Mouse (Mus musculus): Measurements from ENCODE around the gene Fes.

The Fes gene

DNA sequence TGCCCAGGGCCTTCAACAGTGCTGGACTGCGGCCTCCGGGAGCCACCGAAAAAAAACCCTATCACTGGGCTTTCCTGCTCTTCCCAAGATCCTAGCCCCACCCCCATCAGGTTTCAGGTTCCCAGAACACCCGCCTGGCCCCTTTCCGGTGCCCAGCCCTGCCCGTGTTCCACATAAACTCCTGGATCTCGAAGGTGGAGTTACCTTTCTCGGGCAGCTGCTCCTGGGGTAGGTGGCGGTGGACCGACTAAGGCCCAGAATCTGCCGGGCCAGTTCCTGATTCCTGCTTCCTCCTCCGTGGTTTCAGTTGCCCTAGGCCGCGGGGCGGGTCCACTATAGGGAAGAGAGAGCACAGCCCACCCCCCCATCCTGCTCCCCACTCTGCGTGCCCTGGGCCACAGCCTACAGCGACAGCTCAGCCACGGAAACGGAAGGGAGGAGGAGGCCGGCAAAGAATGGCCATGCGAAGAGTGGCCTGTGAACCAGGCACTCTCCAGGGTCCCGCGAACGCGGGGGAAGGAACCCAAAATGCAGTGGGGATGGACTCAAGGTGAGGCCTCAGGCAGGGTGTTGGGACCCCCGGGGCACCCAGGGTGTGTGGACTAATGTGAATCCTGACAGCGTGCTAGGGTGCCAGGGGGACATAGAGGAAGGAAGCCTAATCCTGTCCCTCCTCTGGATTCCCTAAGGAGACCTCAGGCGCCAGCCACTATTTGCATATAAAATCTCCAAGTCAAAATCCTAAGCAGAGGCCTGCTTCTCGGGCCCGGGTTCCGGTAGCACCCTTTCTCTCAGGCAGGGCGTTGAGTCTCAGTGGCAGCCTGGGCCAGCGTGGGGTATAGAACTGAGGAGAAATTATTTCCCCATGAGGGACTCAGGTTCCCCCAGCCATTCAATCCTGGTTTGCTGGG lies at the start of gene Fes:
TSS of gene Fes (minus strand) at position 314 of the 911 bp plus-strand sequence.
- peak; percentile 71 for DNase-seq (ENCODE audit: low read depth)

DNA sequence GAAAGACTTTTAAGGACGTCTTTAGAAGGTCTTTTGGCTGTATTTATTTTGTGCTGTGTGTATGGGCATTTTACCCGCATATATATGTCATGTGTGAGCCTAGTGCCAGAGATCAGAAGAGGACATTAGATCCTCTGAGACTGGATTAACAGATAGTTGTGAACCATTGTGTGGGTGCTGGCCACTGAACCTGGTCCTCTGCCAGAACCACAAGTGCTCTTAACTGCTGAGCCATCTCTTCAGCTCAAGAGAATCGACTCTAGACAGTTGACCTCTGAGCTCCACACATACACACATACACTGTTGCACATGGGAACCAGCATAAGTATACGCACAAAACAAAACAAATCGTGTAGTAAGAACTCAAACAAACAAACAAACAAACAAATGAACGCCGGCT lies 48.8 kb upstream of the Fes start:
- no peak for DNase-seq (ENCODE audit: low read depth)

- DNase-seq (ENCODE audit: low read depth): peak; percentile 57
These were observed 47.8 kb upstream of the Fes start for GRCm38 (mm10) chr7:80435594-80435993.

DNA sequence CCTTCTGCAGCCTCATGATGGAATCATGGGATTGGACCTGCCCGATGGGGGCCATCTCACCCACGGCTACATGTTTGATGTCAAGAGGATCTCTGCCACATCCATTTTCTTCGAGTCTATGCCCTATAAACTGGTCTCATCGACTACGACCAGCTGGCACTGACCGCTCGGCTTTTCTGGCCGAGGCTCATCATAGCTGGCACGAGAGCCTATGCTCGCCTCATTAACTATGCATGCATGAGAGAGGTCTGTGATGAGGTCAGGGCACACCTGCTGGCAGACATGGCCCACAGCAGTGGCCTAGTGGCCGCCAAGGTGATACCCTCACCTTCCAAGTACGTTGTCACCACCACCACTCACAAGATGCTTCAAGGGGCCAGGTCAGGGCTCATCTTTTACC lies 41.9 kb upstream of the Fes start:
- no peak for DNase-seq (ENCODE audit: low read depth)

- DNase-seq (ENCODE audit: low read depth): no peak
These were observed 40.0 kb upstream of the Fes start for GRCm38 (mm10) chr7:80427730-80428129.

DNA sequence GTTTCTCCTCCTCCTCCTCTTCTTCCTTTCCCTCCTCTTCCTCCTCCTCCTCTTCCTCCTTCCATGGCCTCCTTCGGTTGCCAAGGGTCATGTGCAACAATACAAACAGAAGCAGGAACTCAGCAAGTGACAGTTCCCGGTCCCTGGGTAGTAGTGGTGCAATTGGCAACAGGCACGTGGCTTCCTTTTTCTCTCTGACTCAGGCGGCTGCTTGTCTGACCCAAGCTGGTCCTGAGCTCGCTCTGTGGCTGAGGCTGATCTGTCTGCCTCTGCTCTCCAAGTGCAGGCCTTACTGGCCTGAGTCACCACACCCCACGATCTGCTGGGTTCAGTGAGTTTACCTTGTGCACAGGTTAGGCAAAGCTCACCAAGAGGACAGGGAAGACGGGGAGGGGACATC lies 38.6 kb upstream of the Fes start:
- peak; percentile 57 for DNase-seq (ENCODE audit: low read depth)

GRCm38 (mm10) chr7:80424722-80425121 lies 37.0 kb upstream of the Fes start:
- DNase-seq (ENCODE audit: low read depth): no peak

DNA sequence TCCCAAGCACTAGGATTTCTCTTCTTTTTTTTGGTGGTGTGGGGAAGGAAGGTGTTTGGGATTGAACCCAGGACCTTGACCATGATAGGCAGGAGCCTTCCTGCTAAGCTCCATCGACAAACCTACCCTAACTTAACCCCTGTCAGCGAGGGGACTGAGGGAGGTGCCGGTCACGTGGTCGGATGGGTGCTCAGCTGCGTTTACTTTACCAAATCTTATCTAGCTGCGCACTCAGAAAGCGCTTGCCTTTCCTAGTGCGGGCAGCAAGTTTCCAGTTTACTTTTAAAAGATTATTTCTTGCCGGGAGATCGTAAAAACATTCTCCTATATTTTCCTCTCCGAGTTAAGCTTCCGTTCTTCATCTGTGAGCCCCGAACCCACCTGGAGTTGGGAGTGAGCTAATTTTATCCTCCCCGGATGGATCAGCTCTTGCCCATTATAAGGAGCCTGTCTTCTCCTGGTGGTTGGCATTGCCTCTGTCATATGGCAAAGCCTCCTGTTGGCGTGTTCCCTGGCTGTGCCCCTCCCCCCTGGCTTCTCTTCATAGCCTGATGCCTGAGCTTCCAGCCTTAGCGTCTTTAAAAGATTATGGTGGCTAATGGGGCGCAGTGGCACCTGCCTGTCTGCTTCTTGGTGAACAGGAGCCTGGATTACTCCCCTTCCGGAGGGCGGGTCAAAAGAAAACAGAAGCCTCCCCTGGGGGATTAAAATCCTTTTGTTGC lies 35.2 kb upstream of the Fes start:
- no peak for DNase-seq (ENCODE audit: low read depth)

GRCm38 (mm10) chr7:80421576-80421975 lies 33.8 kb upstream of the Fes start:
- DNase-seq (ENCODE audit: low read depth): no peak

DNA sequence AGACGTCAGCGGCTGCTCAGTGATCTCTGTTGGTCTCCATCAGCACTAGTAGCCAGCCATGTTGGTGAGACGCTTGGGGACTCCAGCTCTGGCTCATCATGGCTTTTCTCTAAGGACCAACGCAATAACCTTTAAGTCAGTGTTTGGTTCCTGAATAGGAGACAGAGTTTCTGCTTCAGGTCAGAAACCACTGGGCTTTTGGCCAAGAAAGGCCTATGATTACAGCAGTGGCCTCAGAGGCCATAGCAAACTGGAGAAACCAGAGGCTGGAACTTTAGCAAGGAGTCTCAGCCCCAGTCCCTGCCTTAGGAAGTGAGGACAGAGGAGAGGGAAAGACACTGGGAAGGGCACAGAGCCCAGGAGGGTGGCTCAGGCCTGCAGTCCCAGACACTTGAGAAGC lies 32.8 kb upstream of the Fes start:
- peak; percentile 55 for DNase-seq (ENCODE audit: low read depth)

DNA sequence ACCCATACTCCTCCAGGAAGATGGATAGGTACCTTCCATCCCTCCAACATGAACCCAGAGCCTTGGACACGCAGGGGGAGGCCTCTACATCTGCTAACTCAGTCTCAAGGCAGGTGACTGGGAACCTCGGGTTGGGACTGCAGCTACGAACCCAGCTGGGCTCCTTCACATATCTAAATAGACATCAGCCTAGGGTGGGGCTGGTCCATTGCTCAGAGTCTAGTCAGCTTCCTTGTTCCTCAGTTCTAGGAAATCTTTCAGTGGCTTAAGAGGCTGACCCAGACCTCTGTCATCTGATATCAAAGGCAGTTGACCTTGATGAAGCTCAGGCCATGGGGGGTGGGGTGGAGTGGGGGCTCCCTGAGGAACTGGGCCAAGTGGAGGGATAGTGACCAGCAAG lies 31.5 kb upstream of the Fes start:
- DNase-seq (ENCODE audit: low read depth): no peak

GRCm38 (mm10) chr7:80418036-80418435 lies 30.3 kb upstream of the Fes start:
- DNase-seq (ENCODE audit: low read depth): no peak

DNA sequence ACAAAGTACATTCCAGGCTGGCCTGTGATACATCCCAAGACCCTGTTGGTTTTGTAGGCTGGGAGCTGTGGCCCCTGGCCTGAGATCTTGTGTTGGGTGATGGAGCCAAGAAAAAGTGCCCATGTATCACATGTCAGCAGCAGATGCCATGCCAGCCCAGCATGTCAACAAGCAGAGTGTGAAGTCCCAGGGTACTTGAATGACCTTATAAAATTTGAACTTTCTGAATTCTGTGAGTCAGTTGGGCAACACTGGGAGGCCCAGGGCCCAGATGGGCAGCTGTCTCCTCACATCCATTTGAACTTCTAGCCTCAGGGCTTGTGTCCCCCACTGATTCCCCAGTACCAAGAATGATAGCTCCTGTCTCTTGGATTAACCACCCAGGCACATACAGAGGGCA lies 29.9 kb upstream of the Fes start:
- no peak for DNase-seq (ENCODE audit: low read depth)

DNA sequence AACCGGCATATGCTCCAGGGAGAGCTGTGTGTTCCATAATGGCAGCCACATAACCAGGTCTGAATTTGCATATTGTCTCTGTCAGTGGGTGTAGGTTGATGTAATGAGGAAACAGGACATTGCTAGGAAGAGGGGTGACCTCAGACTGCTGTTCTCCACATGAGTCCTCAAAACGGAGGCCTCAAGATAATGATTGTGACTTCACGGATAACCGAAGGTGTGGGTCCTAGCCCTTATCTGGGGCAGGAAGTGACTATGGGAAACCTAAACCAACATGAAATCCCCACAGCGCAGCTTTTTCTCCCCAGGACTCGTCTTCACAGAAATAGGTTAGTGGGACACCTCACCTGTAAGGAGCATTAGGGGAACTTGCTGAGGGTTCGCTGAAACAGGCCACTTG lies 29.2 kb upstream of the Fes start:
- no peak for DNase-seq (ENCODE audit: low read depth)

- DNase-seq (ENCODE audit: low read depth): no peak
These were observed 26.6 kb upstream of the Fes start for GRCm38 (mm10) chr7:80414303-80414855.

GRCm38 (mm10) chr7:80413512-80414302 lies 26.0 kb upstream of the Fes start:
- no peak for DNase-seq (ENCODE audit: low read depth)

DNA sequence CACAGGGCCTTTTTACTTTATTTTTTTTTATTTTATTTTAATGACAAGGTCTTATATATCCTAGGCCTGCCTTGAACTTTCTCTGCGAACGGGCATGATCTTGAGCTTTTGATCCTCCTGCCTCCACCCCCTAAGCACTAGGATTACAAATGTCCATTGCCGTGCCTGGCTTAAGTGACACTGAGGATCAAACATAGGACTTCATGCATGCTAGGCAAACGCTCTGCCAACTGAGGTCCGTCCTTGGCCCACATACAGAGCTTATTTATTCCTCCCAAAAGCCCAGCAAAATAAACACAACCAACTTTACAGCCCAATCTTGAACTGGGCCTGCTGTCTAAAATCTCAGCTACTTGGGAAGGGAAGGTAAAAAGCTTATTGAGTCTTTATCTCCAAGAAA lies 25.0 kb upstream of the Fes start:
- DNase-seq (ENCODE audit: low read depth): no peak

DNA sequence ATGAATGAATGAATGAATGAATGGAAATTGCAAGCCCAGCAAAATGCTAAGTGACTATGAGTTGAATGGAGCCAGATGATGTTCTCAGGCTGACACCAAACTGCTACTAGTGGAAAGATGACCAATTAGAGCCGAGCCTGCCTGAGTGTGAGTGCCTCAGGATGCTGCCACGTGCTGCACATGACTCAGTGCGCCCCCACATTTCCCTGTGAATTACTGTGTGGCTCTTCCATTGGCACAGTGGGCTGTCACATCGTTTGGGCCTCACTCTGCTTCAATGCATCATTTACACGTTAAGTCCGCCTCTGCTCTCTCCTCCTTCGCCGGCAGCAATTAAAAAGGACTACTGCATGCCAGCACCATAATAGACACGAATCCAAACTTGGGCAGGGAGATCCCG lies 24.5 kb upstream of the Fes start:
- no peak for DNase-seq (ENCODE audit: low read depth)

GRCm38 (mm10) chr7:80410380-80410779 lies 22.6 kb upstream of the Fes start:
- no peak for DNase-seq (ENCODE audit: low read depth)

DNA sequence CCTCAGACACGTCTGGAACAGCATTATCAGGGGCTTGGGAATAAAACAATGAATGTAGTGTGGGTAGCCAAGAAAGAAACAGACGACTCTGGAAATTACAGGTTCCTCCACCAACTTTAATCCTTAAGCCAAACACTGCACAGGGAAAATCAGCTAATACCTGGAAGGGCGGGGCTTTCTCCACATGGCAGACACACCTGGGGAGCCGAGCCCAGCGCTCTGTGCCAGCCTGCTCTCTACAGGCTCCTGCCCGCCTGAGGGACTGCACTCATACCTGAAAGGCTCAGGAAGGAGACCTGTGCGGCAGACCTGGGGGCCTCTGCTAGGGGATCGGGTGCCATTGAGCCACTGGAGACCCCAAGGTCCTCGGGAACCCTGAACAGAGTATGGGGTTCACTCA lies 20.0 kb upstream of the Fes start:
- DNase-seq (ENCODE audit: low read depth): no peak

- DNase-seq (ENCODE audit: low read depth): no peak
These were observed 18.4 kb upstream of the Fes start for GRCm38 (mm10) chr7:80406186-80406585.

- no peak for DNase-seq (ENCODE audit: low read depth)
These were observed 17.5 kb upstream of the Fes start, which contains the start of gene Furin for GRCm38 (mm10) chr7:80405188-80405695. Furin (minus strand) TSS chr7:80405436.
